Mouse (Mus musculus) cerebellum, adult (tissue): ENCODE data around the gene Parp16.
A peak's percentile ranks its signal among the peaks of the same experiment; 100 is the strongest.

Experiments
- ATAC-seq: cut with Nextera tagmentation; 2 replicates; pipeline ENCODE4 v1.9.2; 2017; ENCODE audit warnings: mild to moderate bottlenecking, moderate library complexity, mixed read lengths; ENCODE audit not compliant: insufficient number of reproducible peaks, low FRiP score, low TSS enrichment

Parp16 gene

DNA sequence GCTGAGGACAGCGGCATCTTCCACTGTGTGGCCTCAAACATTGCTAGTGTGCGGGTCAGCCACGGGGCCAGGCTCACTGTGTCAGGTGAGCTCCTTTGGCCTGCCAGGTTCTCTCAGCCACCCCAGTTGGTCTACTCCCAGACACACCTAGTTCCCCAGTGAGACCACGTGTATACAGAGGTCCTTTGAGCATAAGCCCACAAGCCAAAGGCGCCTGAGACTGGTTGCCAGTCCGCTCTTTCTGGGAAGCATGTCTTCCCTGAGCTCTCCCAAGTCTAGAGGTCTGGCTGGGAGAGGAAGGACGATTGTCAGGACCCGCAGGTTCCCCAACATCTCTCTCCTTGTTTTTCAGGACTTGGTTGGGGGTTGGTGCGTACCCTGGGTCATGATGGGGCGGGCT is 17.2 kb upstream of the Parp16 start:
- no peak for ATAC-seq

DNA sequence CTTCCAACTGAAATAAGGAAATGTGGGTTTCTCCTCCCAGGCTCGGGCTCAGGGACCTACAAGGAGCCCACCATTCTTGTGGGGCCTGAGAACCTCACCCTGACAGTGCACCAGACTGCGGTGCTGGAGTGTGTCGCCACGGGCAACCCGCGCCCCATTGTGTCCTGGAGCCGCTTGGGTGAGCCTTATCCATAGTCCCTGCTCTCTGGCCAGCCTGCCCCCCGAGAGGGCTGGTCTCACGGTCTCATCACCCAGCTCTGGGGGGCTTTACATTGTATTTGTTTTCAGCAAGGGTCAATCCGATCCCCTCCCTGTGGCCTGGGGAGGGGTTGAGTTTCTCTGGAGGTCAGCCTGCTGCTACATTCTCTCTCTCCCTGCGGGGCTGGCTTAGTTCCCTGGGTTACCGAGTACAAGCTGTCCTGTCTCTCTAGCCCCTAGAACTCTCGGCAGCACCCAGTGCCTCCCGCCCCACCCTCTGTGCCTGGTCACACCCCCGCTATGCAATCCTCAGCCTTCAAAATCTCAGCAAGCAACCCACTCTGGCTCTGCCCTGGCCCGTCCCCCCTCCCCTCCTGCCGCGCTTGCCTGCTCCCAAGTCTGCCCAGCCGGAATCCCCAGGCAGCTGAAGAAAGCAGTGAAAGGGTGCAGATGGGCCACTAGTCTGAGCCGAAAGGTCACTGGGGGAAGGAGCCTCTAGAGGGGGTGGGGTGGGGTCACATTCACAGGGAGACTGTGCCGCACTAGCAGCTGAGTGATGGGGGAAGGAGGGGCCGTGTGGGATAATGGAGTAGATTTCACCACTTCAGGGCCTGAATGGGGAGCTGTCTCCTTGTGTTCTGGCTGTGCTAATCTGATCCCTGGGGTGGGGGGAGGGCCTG is 16.6 kb upstream of the Parp16 start:
- ATAC-seq = no peak

DNA sequence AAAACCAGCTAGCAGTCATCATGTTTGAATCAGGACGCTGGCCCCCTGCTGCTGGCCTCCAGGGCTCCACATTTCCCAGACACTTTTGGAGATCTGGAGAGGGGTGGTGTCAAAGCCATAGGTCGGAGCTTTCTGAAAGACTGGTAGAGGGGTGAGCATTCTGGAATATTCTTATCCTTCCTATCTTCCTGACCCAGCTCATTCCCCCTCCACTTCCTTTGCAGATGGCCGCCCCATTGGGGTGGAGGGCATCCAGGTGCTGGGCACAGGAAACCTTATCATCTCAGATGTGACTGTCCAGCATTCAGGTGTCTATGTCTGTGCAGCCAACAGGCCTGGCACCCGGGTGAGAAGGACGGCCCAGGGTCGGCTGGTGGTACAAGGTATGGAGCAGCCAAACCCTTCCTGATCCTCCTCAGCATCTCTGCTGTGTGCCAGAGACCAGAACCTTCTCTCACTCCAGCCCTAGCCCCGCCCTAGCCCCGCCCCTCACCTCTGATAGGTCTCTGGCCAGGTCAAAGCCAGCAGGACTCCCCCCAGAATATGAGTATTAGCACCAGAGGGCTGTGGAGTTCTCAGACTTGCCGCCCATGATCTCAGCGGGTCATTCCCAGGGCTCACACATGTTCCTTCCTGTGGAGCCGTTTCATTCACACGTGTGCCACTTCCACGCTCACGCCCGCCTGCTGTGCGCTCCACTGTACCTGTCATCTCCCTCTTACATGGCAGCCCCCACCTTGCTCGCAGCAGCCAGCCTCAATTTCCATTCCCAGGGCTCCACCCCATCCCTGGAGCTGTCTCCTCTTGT is 15.1 kb upstream of the Parp16 start:
- no peak for ATAC-seq

DNA sequence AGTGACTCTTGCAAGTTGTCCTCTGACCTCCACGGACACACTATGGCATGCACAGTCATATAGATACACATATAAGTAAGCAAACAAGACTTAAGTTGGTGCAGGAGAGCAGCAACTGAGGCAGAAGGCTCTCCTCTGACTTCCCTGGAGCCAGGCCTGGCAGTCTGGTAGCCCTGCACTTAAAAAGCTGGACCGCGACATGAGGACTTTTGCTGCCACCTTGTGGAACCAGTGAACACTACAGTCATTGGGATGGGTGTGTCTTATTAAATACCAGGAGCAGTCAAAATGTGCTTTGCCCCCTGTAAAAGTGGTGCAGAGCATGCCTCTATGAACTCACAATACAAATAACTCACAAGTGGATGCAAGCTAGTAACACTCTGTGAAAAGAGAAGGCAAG is 6.6 kb upstream of the Parp16 start:
- ATAC-seq = peak; percentile 52; the same call in 1 of the 2 replicates

DNA sequence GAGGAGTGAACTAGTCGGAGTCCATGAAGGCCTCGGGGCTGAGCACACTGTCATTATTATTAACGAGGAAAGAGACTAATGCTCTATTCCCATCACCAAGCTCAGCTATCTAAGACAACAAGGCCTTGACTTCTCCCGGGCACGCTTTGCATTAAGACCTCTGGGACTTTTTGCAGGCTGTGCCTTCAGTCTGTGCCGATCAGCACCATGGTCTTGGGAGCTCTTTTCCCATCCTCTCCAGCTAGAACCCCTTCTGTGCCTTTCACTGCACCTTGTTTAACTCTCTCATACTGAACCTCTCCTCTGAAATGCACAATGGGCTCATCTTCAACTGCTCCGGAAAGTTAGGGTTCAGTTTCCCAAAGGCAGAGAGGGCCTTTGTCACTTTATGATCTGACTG is 4.8 kb upstream of the Parp16 start:
- ATAC-seq = no peak

DNA sequence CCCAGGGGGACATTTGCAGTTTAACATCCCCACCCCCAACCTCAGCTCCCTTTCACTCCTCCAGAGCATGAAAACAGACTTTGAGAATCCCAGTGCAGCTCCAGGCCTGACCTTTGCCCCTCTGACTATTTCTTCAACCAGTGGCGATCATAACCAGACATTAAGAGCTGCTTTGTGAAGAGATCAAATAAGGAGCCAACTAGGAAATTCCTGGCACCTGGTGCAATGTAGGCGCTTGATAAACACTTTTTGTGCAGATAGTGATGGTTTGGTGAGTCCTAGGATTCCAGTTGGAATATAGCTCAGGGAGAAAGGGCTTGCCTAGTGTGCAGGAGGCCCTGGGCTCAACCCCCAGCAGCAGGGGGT is 3.8 kb upstream of the Parp16 start:
- no peak for ATAC-seq

DNA sequence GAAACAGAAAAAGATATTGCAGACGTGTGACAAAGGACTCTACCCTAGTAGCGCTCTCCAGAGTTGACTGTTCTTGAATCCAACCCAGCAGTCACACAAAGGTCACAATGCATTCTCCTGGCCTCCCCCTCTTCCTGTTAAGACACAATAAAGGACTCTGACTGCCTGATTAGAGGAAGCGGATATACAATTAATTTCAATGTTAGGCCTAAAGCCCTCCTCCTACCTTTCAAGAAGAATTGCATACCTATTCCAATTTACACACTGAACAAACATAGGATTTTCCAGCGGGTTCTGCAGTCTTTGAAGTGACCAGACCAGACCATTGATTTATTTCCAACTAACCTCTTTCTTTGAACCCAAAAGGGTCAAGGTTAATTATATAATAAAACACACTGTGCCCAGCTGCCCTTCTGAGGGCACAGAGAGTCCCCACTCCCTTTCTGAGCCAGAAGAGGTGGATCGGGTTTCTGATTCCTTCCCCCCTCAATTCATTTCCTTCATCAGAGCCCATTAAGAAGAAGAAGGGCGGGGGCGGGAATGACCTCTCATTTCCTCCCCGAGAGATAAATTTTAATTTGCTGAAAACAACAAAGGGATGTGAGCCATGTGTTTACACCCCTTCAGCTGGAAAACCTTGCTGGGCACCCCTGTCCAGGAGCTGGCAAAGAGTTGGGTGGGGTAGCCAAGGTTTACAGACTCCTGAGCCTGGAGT is 3.2 kb upstream of the Parp16 start:
- ATAC-seq = no peak

DNA sequence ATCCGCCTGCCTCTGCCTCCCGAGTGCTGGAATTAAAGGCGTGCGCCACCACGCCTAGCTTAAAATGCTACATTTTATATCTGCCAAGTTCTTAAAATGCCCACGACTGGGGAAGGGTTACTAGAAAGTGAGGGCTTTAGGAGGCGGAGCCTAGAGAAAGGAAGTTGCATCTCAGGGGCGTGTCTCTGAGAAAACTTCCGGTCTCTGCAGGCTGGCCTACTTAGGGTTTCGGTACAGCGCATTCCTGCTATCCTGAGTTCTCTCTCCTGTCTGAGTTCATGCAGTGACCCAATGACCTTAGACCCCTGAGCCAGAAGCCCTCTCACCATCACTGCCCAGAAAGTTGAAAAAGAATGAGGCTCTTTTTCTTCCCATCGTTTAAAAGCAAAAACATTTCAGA is 1.9 kb upstream of the Parp16 start:
- ATAC-seq = no peak

DNA sequence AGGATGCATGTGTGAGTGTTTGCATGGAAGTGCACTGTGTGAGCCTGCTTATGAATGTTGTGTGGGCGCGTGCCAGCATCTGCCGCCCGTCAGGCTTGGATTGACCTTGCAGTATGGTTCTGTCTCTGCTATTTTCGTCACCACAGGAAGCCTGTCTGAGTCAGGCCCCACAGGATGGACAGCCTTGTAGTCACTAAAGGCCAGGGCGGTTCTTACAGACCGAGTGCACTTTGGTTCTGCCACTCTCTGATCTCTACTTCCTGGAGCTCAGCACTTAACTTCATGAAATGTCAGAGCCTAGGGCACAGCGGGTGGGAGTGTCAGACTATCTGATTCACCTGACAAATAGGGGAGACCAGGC is 448 bp downstream of the Parp16 start:
- ATAC-seq = no peak

DNA sequence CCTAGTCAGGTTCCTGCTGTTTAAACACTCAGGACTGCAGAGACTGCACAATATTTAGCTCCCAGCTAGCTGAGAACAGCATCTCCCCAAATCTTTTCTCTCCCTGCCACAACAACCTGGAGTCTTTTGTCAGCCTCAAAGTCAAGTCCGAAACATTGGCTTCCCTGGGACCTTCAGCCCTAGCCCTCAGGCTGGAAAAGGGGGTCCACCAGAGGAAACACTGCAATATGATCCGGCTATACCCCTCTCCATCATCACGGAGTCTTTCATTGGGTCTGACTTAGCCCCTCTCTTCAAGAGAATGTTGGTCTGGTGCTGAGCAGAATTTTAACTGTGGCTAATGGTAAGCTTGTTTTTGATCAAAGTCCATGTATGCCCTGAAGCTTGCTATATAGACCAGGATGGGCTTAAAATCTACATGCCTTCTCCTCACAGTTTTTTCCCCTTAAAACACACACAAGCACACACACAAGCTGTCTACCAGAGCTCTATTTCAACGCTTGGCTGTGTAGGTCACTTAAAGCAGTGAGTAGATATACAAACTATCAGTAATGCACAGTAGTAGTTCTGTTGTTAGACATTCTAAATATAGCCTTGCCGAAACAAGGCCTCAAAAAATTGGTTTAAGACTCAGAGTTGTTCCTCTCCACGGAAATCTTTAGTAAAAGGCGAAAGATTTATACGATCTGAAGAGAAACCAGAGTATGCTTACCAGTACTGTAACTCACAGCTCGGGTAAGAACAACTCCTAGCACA is 1.0 kb downstream of the Parp16 start:
- ATAC-seq = peak; percentile 49; the same call in 1 of the 2 replicates

DNA sequence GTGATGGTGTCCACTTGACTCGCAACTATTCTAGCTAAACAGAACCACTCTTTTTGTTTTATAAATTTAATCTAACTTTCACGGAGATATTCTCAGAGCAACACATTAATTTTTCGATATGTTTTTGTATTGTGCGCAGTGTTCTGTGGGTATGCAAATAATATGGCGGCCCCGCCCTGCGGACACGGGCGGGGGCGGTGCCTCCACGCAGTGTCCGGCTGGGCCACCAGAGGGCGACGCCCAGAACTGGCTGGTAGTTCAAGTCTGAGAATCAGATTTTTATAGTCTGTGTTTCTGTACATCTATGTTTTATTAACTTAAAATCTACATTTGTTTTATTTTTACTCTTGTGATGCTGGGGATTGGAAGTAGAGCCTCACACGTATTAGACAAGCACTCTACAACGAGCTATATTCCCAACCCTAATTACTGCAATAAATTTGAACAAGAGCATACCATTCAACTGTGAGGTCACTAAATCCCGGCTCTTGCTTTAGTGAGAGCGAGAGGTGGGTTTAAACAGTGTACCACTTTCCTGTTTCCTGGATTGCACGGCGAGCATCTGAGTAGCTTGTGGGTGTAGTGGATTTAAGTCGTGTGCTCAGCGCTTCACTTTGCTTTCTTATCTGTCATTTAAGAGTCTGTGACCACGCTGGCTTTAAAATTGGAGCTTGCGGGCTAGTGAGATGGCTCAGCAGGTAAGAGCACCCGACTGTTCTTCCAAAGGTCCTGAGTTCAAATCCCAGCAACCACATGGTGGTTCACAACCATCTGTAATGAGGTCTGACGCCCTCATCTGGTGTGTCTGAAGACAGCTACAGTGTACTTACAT is 1.8 kb downstream of the Parp16 start:
- ATAC-seq = peak; percentile 57; the same call in 1 of the 2 replicates

DNA sequence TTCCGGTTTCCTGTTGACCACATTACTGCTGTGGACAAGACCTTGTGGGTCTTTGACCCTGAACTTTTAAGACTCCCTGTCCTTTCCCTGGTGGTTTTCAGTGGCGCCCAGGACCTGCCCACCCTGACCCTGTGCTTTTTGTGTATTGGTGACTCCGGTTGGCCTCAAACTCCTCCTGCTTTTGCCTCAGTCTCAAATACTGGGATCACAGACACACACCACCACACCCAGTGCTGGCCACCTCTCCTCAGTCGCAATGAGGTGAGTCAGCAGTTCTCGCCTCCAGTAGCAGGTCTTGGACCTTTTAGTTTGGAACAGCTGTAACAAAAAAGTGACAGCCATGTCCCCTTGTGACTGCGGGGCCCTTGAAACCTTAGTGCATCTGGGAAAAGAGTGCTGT is 2.7 kb downstream of the Parp16 start:
- ATAC-seq = no peak

DNA sequence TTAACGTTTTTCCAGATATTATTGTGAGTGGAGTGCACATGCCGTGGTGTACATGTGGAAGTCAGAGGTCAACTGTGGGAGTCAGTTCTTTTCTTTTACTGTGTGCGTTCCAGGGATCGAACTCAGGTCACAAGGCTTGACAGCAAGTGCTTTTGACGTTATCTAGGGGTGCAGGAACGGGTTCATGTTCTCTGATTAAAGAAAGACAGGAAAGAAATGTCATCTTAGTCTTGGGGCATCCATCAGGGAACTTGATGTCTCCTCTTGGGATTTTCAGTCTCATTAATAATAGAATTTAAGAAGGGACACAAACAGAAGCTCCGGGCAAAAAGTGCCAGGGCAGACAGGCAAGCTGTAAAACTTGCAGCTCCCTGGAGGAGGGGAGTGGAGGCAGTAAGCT is 4.6 kb downstream of the Parp16 start:
- ATAC-seq = no peak

DNA sequence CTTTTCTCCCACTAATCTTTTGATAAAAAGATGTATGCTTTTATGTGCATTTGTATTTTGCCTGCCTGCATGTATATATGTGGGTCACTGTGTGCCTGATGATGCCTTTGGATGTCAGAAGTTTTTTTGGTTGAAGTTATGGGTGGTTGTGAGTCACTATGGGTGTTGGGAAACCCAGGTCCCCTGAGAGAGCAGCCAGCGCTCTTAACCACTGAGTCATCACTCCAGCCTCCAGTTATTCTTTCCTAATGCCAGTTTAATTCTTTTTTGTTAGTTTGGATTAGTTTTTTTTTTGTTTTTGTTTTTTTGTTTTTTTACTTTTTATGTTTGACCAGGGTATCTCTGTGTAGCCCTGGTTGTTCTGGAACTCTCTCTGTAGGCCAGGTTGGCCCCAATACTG is 5.5 kb downstream of the Parp16 start:
- ATAC-seq = no peak

DNA sequence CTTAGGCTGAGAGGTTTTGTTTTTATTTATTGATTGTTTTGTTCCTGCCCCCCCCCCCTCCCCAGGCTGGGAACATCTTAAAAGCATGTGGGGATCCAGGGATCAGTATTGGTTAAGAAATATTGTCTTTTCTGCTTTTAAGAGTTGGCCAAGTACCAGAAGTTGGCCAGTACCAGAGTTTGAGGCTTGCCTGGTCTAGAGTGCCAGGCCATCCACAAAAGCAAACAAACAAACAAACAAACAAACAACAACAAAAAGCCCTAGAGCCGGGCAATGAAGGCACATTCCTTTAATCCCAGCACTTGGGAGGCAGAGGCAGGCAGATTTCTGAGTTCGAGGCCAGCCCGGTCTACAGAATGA is 5.8 kb downstream of the Parp16 start:
- no peak for ATAC-seq

DNA sequence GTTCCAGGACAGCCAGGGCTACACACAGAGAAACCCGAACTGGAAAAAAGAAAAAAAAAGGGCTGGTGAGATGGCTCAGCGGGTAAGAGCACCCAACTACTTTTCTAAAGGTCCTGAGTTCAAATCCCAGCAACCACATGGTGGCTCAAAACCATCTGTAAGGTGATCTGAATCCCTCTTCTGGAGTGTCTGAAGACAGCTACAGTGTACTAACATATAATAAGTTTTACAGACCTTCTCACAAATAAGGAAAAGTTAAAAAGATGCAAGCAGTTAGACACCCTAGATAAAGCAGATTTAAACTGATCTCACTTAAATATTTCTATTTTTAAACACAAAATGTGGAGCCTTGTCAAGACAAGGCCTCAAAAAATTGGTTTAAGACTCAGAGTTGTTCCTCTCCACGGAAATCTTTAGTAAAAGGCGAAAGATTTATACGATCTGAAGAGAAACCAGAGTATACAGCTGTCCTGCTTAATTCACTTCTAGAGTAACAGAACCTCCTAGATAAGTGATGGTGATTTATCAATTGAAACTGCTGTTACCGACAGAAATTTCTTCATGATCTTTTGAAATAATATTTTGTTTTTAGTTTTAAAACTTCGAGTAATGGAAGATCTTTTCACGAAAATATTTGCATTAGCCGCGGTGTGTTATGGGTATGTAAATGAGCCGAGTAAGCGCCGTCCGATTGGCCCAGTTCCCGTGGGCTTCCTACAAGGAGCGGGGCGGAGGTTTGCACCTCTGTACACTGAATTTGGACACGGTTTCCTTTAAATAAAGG is 6.4 kb downstream of the Parp16 start:
- ATAC-seq = peak; percentile 79; the same call in 1 of the 2 replicates

DNA sequence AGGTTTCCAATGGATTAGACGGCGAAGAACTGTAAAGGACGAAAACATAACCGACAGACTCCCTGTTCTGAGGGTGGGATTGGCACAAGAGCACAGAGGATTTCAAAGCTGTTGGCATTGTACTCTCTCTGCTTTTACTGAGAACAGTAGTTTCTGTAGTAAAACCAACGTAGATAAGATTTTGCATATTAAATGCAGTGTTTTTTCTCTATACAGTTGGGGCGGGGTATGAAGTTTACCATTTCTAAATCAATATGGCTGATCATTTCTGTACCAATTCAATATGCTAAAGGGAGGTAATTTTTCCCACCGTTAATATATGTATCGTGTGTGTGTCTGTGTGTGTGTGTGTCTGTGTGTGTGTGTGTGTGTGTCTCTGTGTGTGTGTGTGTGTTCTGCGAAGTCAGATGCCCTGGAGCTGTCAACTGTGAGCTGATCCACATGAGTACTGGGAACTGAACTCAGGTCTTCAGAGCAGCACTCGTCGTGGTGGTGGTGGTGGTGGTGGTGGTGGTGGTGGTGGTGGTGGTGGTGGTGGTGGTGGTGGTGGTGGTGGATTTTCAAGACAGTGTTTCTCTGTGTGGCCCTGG is 7.1 kb downstream of the Parp16 start:
- ATAC-seq = no peak

DNA sequence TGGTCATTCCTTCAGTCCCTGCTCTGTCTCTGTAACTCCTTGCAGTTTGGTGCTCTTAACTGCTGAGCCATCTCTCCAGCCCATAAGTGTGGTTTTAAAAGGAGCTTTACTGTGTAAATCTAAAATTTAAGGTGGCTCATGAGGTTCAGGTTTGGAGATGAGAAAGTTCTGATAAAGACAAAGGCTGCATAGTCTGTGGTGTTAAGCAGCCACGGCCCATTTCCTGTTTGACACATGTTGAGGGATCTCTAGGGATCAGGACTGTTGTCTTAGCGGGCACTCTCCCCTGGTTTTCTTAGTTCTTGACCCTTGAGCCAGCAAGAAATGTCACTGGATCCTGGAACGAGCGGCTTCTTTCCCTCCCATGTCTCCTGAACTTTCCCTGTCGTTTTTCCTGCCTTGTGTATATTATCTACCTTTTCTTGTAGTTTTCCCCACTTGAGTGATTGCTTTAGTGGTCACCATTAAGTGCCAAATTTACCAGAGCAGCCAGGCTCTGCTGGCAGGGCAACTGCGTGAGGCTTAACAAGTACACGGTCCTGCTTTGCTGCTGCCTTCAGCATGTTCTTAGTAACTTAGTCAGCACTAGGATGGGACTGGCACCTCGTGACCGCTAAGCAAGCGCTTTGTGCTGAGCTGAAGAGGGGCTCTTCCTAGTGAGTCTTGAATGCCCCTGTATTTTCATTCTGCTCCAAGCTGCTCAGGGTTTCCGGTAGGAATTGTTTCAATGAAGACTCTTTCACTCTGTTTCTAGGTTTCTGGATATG is 10.1 kb downstream of the Parp16 start:
- ATAC-seq = no peak
